Mouse (Mus musculus) frontal cortex, postnatal 14 days (tissue): ENCODE measurements around the gene Garnl3.

Source experiments
- DNase-seq, 2 experiments: peaks; one replicate each; pipeline ENCODE4 v3.0.0; 2022; ENCODE audit warnings: low spot score in 2 of 2

The Garnl3 gene

GRCm38 (mm10) chr2:32938741-32939140, 192.7 kb downstream of the Garnl3 start:
- DNase-seq: no peak
